Mouse (Mus musculus) heart, embryonic 10.5 days (tissue): ENCODE results near the gene Osbpl11. TPM values are rescaled to one million over a fixed set of nuclear protein-coding genes. Genes with fewer than 3 reads are reported as not detected.
A peak's percentile ranks its signal among the peaks of the same experiment; 100 is the strongest.
"Not testable (repeated sequence)": the region's sequence is repeated elsewhere in the genome, so short reads cannot be mapped to it uniquely, and the experiment has no call there.

Experiments used
- DNase-seq: peaks from one replicate; pipeline ENCODE4 v3.0.0-alpha.2; 2017; ENCODE audit warnings: low spot score
- H3K27ac ChIP-seq: fragments of 300-500 bp; sonication (generic); 2 replicates; pipeline ENCODE4 v1.5.1; 2016; ENCODE audit warnings: mild to moderate bottlenecking
- H3K27me3 ChIP-seq: fragments of 300-500 bp; sonication (generic); 2 replicates; pipeline ENCODE4 v1.6.1; 2016; ENCODE audit warnings: mild to moderate bottlenecking; ENCODE audit not compliant: poor library complexity, insufficient read depth, severe bottlenecking
- H3K36me3 ChIP-seq: fragments of 300-500 bp; sonication (generic); 2 replicates; pipeline ENCODE4 v1.6.1; 2016; ENCODE audit warnings: mild to moderate bottlenecking, moderate library complexity
- H3K4me1 ChIP-seq: fragments of 300-500 bp; sonication (generic); 2 replicates; pipeline ENCODE4 v1.6.1; 2016; ENCODE audit warnings: mild to moderate bottlenecking
- H3K4me3 ChIP-seq: fragments of 300-500 bp; sonication (generic); 2 replicates; pipeline ENCODE4 v1.5.1; 2016; ENCODE audit warnings: mild to moderate bottlenecking, moderate library complexity
- H3K9me3 ChIP-seq: fragments of 300-500 bp; sonication (generic); 2 replicates; pipeline ENCODE4 v1.6.1; 2016; ENCODE audit warnings: mild to moderate bottlenecking, moderate library complexity
- WGBS: fragments of 180-500 bp; shearing (Covaris S2); methylation state at CpG from one replicate; pipeline ENCODE4 v1.1.7; 2016; 5-methylcytosine and 5-hydroxymethylcytosine counted together
- polyA plus RNA-seq: library from polyadenylated mRNA; unstranded; fragments of >200 nt; fragmentation: Nextera tagmentation; extraction: Ambion mirVana; gene quantifications from 2 replicates; pipeline ENCODE4 v1.2.1, GENCODE M21; 2016

Osbpl11 gene
- polyA plus RNA-seq = 15.9 and 18.1 TPM in 2 replicates

- Histone ChIP-seq H3K27ac (peak within 1 kb of the TSS; percentile 96), H3K36me3 (no peaks in the 10 kb centered on the region), H3K9me3 (no peaks in the 10 kb centered on the region), H3K27me3 (no peaks in the 10 kb centered on the region), H3K4me1 (peaks cover 23% of the 10 kb centered on the region), H3K4me3 (peak within 1 kb of the TSS; percentile 92)
- DNase-seq = peak; percentile 97
- under 1% methylated on average over 27 of the region's 27 CpGs for WGBS
Observed at GRCm38 (mm10) chr16:33184901-33185260, at the start of gene Osbpl11. Gene Osbpl11, plus strand, starts transcription at chr16:33185071.

- H3K4me1 ChIP-seq = no peaks in the 10 kb centered on the region
- no peak for DNase-seq
- H3K27ac ChIP-seq = no peak overlapping the region
- H3K27me3 ChIP-seq = 0 out of 2 replicates have a peak, but pooled peaks cover 4% of the 10 kb centered on the region
- no peak overlapping the region for H3K4me3 ChIP-seq
- no peaks in the 10 kb centered on the region for H3K9me3 ChIP-seq
- WGBS = 62% methylated on average over 4 of the region's 4 CpGs
- no peaks in the 10 kb centered on the region for H3K36me3 ChIP-seq
Observed at GRCm38 (mm10) chr16:33135167-33135566, 49.7 kb upstream of the Osbpl11 start.

DNA sequence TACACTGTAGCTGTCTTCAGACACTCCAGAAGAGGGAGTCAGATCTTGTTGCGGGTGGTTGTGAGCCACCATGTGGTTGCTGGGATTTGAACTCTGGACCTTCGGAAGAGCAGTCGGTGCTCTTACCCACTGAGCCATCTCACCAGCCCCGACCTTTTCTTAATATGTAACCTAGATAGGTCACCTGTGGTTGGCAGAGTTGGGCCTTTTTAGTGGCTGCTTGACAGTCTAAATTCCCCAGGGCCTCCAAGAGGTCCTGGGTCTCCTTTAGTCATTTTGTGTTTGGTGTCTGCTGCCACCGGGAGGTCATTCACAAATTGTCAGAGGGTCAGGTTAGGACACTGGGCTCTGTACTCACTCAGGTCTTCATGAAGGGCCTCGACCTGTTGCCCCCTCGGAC lies 45.8 kb upstream of the Osbpl11 start:
- H3K27me3 ChIP-seq, H3K4me1 ChIP-seq, H3K9me3 ChIP-seq, H3K4me3 ChIP-seq, DNase-seq, H3K36me3 ChIP-seq, H3K27ac ChIP-seq: not testable (repeated sequence)
- 80% methylated on average over 6 of the region's 7 CpGs for WGBS

DNA sequence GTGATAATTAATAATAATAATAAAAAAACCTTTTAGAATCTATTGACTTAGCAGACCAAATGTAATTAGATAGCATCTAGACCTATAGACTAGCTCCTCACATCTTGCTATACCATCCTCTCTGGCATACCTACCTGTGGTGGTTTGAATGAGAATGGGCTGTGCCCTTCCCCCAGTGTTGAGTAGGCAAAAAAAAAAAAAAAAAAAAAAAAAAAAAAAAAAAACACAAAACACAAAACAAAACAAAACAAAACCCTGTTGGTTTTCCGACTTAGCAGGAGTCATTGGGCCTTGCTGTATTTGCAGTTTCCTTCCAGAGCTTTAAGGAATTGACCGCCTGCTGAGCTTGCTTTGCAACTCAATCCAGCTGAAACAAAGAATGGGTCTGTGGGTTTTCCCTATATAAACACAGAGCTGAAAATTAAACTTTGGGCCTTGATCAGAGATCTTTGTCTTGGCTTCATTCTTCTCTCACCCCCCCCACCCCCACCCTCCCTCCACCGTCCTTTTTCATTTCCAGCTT lies 43.1 kb upstream of the Osbpl11 start:
- DNase-seq = no peak
- H3K9me3 ChIP-seq = no peaks in the 10 kb centered on the region
- WGBS = 53% methylated on average over 3 of the region's 3 CpGs
- H3K4me3 ChIP-seq = no peak overlapping the region
- H3K27ac ChIP-seq = no peak overlapping the region
- H3K36me3 ChIP-seq = no peaks in the 10 kb centered on the region
- H3K4me1 ChIP-seq = no peaks in the 10 kb centered on the region
- no peaks in the 10 kb centered on the region for H3K27me3 ChIP-seq

- Histone ChIP-seq H3K4me3 (no peak overlapping the region), H3K27me3 (no peaks in the 10 kb centered on the region), H3K27ac (no peak overlapping the region), H3K36me3 (no peaks in the 10 kb centered on the region), H3K9me3 (no peaks in the 10 kb centered on the region), H3K4me1 (no peaks in the 10 kb centered on the region)
- WGBS = 67% methylated on average over 2 of the region's 2 CpGs
- DNase-seq = no peak
Observed at GRCm38 (mm10) chr16:33143452-33143851, 41.4 kb upstream of the Osbpl11 start.

DNA sequence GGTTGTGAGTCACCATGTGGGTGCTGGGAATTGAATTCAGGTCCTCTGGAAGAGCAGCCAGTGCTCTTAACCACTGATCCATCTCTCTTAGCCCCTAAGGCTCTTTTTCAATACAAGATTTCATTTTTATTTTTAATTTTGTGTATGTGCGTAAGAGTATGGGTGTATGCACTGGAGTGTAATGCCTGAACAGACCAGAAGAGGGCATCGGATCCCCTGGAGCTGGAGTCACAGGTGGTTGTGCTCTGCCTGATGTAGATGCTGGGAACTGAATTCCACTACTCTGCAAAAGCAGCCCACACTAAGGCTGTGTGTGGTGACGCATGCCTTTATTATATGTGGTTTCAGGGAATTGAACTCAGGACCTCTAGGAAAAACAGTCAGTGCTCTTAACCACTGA lies 38.7 kb upstream of the Osbpl11 start:
- 92% methylated on average over 3 of the region's 3 CpGs for WGBS
- no peaks in the 10 kb centered on the region for H3K27me3 ChIP-seq
- H3K9me3 ChIP-seq = no peaks in the 10 kb centered on the region
- no peaks in the 10 kb centered on the region for H3K36me3 ChIP-seq
- no peaks in the 10 kb centered on the region for H3K4me1 ChIP-seq
- H3K27ac ChIP-seq = no peak overlapping the region
- no peak overlapping the region for H3K4me3 ChIP-seq
- no peak for DNase-seq

- no peak for DNase-seq
- Histone ChIP-seq H3K36me3 (no peaks in the 10 kb centered on the region), H3K27me3 (no peaks in the 10 kb centered on the region), H3K27ac (no peak overlapping the region), H3K9me3 (no peaks in the 10 kb centered on the region), H3K4me1 (no peaks in the 10 kb centered on the region), H3K4me3 (no peak overlapping the region)
- 84% methylated on average over 4 of the region's 4 CpGs for WGBS
Observed at GRCm38 (mm10) chr16:33148135-33148534, 36.7 kb upstream of the Osbpl11 start.

GRCm38 (mm10) chr16:33150875-33151274 lies 34.0 kb upstream of the Osbpl11 start:
- not testable (repeated sequence) for DNase-seq, H3K36me3 ChIP-seq, H3K4me3 ChIP-seq, H3K9me3 ChIP-seq, H3K27me3 ChIP-seq, H3K27ac ChIP-seq, H3K4me1 ChIP-seq
- 84% methylated on average over 9 of the region's 9 CpGs for WGBS

- Histone ChIP-seq H3K36me3 (no peaks in the 10 kb centered on the region), H3K4me1 (no peaks in the 10 kb centered on the region), H3K27me3 (no peaks in the 10 kb centered on the region), H3K9me3 (no peaks in the 10 kb centered on the region), H3K27ac (no peak overlapping the region), H3K4me3 (no peak overlapping the region)
- WGBS = 76% methylated on average over 8 of the region's 8 CpGs
- no peak for DNase-seq
Observed at GRCm38 (mm10) chr16:33151558-33151957, 33.3 kb upstream of the Osbpl11 start.

GRCm38 (mm10) chr16:33154992-33155391 lies 29.9 kb upstream of the Osbpl11 start:
- Histone ChIP-seq H3K4me3 (no peak overlapping the region), H3K27me3 (no peaks in the 10 kb centered on the region), H3K9me3 (no peaks in the 10 kb centered on the region), H3K36me3 (no peaks in the 10 kb centered on the region), H3K27ac (no peak overlapping the region), H3K4me1 (no peaks in the 10 kb centered on the region)
- 52% methylated on average over 4 of the region's 4 CpGs for WGBS
- no peak for DNase-seq

- Histone ChIP-seq H3K27ac (no peak overlapping the region), H3K4me3 (no peak overlapping the region), H3K36me3 (no peaks in the 10 kb centered on the region), H3K27me3 (no peaks in the 10 kb centered on the region), H3K9me3 (no peaks in the 10 kb centered on the region), H3K4me1 (no peaks in the 10 kb centered on the region)
- WGBS = 90% methylated on average over 11 of the region's 11 CpGs
- no peak for DNase-seq
Observed at GRCm38 (mm10) chr16:33158006-33158405, 26.9 kb upstream of the Osbpl11 start.

DNA sequence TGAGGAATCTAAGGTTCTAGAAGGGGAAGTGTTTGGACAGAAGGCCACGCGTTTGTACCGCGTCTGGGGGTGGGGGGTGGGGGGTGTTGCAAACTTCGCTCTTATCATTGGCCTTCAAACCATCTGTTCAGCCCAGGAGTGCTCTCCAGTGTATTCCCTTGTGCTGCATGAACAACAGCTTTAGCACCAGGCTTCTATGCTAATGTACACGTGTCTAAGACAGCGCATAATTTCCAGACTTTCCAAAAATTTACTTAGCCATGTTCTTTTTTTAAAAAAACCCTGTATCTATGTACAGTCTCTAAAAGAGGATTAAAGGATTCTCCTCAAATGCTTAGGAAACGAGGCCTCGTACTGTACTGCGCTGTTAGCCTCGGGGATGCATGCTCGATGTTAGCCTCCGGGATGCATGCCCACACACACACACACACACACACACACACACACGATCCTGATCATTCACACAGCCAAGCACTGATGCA lies 26.2 kb upstream of the Osbpl11 start:
- no peak for DNase-seq
- H3K36me3 ChIP-seq = no peaks in the 10 kb centered on the region
- no peaks in the 10 kb centered on the region for H3K27me3 ChIP-seq
- 0 out of 2 replicates have a peak, but pooled peaks cover 4% of the 10 kb centered on the region for H3K4me1 ChIP-seq
- no peaks in the 10 kb centered on the region for H3K9me3 ChIP-seq
- no peak overlapping the region for H3K4me3 ChIP-seq
- WGBS = 87% methylated on average over 14 of the region's 14 CpGs
- H3K27ac ChIP-seq = no peak overlapping the region

- no peak overlapping the region for H3K27ac ChIP-seq
- no peak for DNase-seq
- 90% methylated on average over 2 of the region's 2 CpGs for WGBS
- no peaks in the 10 kb centered on the region for H3K27me3 ChIP-seq
- no peaks in the 10 kb centered on the region for H3K9me3 ChIP-seq
- no peak overlapping the region for H3K4me3 ChIP-seq
- 0 out of 2 replicates have a peak, but pooled peaks cover 5% of the 10 kb centered on the region for H3K4me1 ChIP-seq
- no peaks in the 10 kb centered on the region for H3K36me3 ChIP-seq
Observed at GRCm38 (mm10) chr16:33159363-33159762, 25.5 kb upstream of the Osbpl11 start.
